Mouse (Mus musculus) MEL (cell line): ENCODE results near the gene Ryk. TPM values are rescaled to one million over a fixed set of nuclear protein-coding genes. Genes with fewer than 3 reads are reported as not detected.
A peak's percentile ranks its signal among the peaks of the same experiment; 100 is the strongest.

Source experiments
- DNase-seq: peaks from one replicate; pipeline ENCODE4 v3.0.0; 2011; ENCODE audit warnings: low read depth, low spot score
- H3K27ac ChIP-seq: 2 replicates; pipeline ENCODE4 v1.5.1; 2012; ENCODE audit warnings: low read depth, mild to moderate bottlenecking, control low read depth, low read length, moderate library complexity; ENCODE audit not compliant: control insufficient read depth
- H3K27me3 ChIP-seq, 2 experiments: fragments of 150-350 bp in 1 of 2; sonication (generic) in 1 of 2; 2 replicates each; pipeline ENCODE4 v1.6.1; 2012; ENCODE audit warnings: low read length in 2 of 2, mild to moderate bottlenecking in 2 of 2, improper control_type of control experiment in 1 of 2, moderate library complexity in 1 of 2; ENCODE audit not compliant: insufficient read depth in 2 of 2, control insufficient read depth in 1 of 2
- H3K36me3 ChIP-seq, 2 experiments: 2 replicates each; pipeline ENCODE4 v1.6.1; 2012 to 2014; ENCODE audit warnings: low read length in 2 of 2, improper control_type of control experiment in 1 of 2, inconsistent platforms in 1 of 2, mild to moderate bottlenecking in 1 of 2; ENCODE audit not compliant: insufficient read depth in 2 of 2, control insufficient read depth in 1 of 2
- H3K4me1 ChIP-seq, 2 experiments: fragments of 150-350 bp in 1 of 2; sonication (generic) in 1 of 2; 2 replicates each; pipeline ENCODE4 v1.6.1; 2012; ENCODE audit warnings: low read length in 2 of 2, improper control_type of control experiment in 1 of 2, mild to moderate bottlenecking in 1 of 2; ENCODE audit not compliant: insufficient read depth in 2 of 2, control insufficient read depth in 1 of 2
- H3K4me3 ChIP-seq, 2 experiments: fragments of 150-350 bp in 1 of 2; sonication (generic) in 1 of 2; 2 replicates each; pipeline ENCODE4 v1.5.1; 2012; ENCODE audit warnings: low read depth in 2 of 2, low read length in 2 of 2, mild to moderate bottlenecking in 2 of 2, moderate library complexity in 2 of 2, control low read depth in 1 of 2, improper control_type of control experiment in 1 of 2; ENCODE audit not compliant: control insufficient read depth in 1 of 2, insufficient read depth in 1 of 2
- H3K79me2 ChIP-seq: 2 replicates; pipeline ENCODE4 v1.6.1; 2012; ENCODE audit warnings: mild to moderate bottlenecking, low read length, moderate library complexity; ENCODE audit not compliant: control insufficient read depth, poor library complexity, insufficient read depth
- H3K9ac ChIP-seq: 2 replicates; pipeline ENCODE4 v1.6.1; 2012; ENCODE audit warnings: low read depth, mild to moderate bottlenecking, control low read depth, low read length, moderate library complexity; ENCODE audit not compliant: control insufficient read depth, poor library complexity, severe bottlenecking
- H3K9me3 ChIP-seq: fragments of 150-350 bp; sonication (generic); replicated peaks from 2 replicates; pipeline ENCODE4 v1.6.1; 2012; ENCODE audit warnings: mild to moderate bottlenecking, low read length, improper control_type of control experiment, moderate library complexity; ENCODE audit not compliant: insufficient read depth
- CHD1 ChIP-seq: IDR thresholded peaks from 2 replicates; pipeline ENCODE4 v1.6.1; 2012; ENCODE audit warnings: low read depth, mild to moderate bottlenecking, inconsistent platforms, low read length, improper control_type of control experiment
- CTCF ChIP-seq, 3 experiments: IDR thresholded peaks in 2 of 3; conservative IDR thresholded peaks in 1 of 3; 2 replicates each; pipeline ENCODE4 v1.5.1; 2011 to 2012; ENCODE audit warnings: low read length in 3 of 3, low read depth in 2 of 3, mild to moderate bottlenecking in 2 of 3, improper control_type of control experiment in 1 of 3, inconsistent platforms in 1 of 3, mixed read lengths in 1 of 3, moderate library complexity in 1 of 3; ENCODE audit not compliant: control insufficient read depth in 1 of 3, insufficient read depth in 1 of 3, poor library complexity in 1 of 3, severe bottlenecking in 1 of 3
- ETS1 ChIP-seq: IDR thresholded peaks from 2 replicates; pipeline ENCODE4 v1.6.1; 2012; ENCODE audit warnings: low read depth, mild to moderate bottlenecking, inconsistent platforms, low read length, improper control_type of control experiment, moderate library complexity
- GATA1 ChIP-seq: IDR thresholded peaks from 2 replicates; pipeline ENCODE4 v1.6.1; 2011; ENCODE audit warnings: low read depth, low read length, improper control_type of control experiment
- HCFC1 ChIP-seq: IDR thresholded peaks from 2 replicates; pipeline ENCODE4 v1.6.1; 2012; ENCODE audit warnings: low read depth, mild to moderate bottlenecking, inconsistent platforms, low read length, improper control_type of control experiment, moderate library complexity
- JUND ChIP-seq: IDR thresholded peaks from 2 replicates; pipeline ENCODE4 v1.6.1; 2011; ENCODE audit warnings: low read depth, mild to moderate bottlenecking, improper control_type of control experiment, low read length
- MAFK ChIP-seq: IDR thresholded peaks from 2 replicates; pipeline ENCODE4 v1.6.1; 2011; ENCODE audit warnings: low read depth, mild to moderate bottlenecking, low read length, improper control_type of control experiment, borderline replicate concordance
- MAZ ChIP-seq: IDR thresholded peaks from 2 replicates; pipeline ENCODE4 v1.6.1; 2012; ENCODE audit warnings: low read depth, mild to moderate bottlenecking, inconsistent platforms, low read length, improper control_type of control experiment
- MEF2A ChIP-seq: IDR thresholded peaks from 2 replicates; pipeline ENCODE4 v1.6.1; 2014; ENCODE audit warnings: low read depth, mild to moderate bottlenecking, inconsistent platforms, low read length, improper control_type of control experiment; ENCODE audit not compliant: poor library complexity, insufficient replicate concordance, severe bottlenecking; ENCODE audit errors: extremely low read depth
- MXI1 ChIP-seq: IDR thresholded peaks from 2 replicates; pipeline ENCODE4 v1.6.1; 2011; ENCODE audit warnings: mild to moderate bottlenecking, low read depth, low read length, improper control_type of control experiment
- MYB ChIP-seq: IDR thresholded peaks from 2 replicates; pipeline ENCODE4 v1.6.1; 2011; ENCODE audit warnings: mild to moderate bottlenecking, low read depth, low read length, improper control_type of control experiment
- NRF1 ChIP-seq: IDR thresholded peaks from 2 replicates; pipeline ENCODE4 v1.6.1; 2014; ENCODE audit warnings: low read depth, mild to moderate bottlenecking, inconsistent platforms, low read length, improper control_type of control experiment, moderate library complexity; ENCODE audit not compliant: poor library complexity, insufficient read depth, severe bottlenecking
- RCOR1 ChIP-seq: IDR thresholded peaks from 2 replicates; pipeline ENCODE4 v1.6.1; 2012; ENCODE audit warnings: low read depth, mild to moderate bottlenecking, inconsistent platforms, low read length, improper control_type of control experiment
- TAL1 ChIP-seq: IDR thresholded peaks from 2 replicates; pipeline ENCODE4 v1.6.1; 2012; ENCODE audit warnings: mild to moderate bottlenecking, inconsistent platforms, low read length, moderate library complexity, mixed read lengths
- TBP ChIP-seq: IDR thresholded peaks from 2 replicates; pipeline ENCODE4 v1.8.0; 2011; ENCODE audit warnings: low read depth, low read length, improper control_type of control experiment
- USF2 ChIP-seq, 2 experiments: IDR thresholded peaks; 2 replicates each; pipeline ENCODE4 v1.6.1; 2011 to 2012; ENCODE audit warnings: improper control_type of control experiment in 2 of 2, low read length in 2 of 2, borderline replicate concordance in 1 of 2, inconsistent platforms in 1 of 2, low read depth in 1 of 2, mild to moderate bottlenecking in 1 of 2; ENCODE audit not compliant: insufficient read depth in 1 of 2
- ZC3H11A ChIP-seq: IDR thresholded peaks from 2 replicates; pipeline ENCODE4 v1.6.1; 2012; ENCODE audit warnings: low read depth, mild to moderate bottlenecking, inconsistent platforms, low read length, improper control_type of control experiment
- ZKSCAN1 ChIP-seq: IDR thresholded peaks from 2 replicates; pipeline ENCODE4 v1.6.1; 2012; ENCODE audit warnings: low read depth, mild to moderate bottlenecking, inconsistent platforms, low read length, improper control_type of control experiment, moderate library complexity
- ZNF384 ChIP-seq: IDR thresholded peaks from 2 replicates; pipeline ENCODE4 v1.6.1; 2012; ENCODE audit warnings: low read depth, mild to moderate bottlenecking, inconsistent platforms, low read length, improper control_type of control experiment
- polyA plus RNA-seq, 2 experiments: library from polyadenylated mRNA; stranded (reverse) in 1 of 2; unstranded in 1 of 2; fragments of >175 nt in 1 of 2; fragments of >200 nt in 1 of 2; gene quantifications; 2 replicates each; pipeline versions ENCODE4 v1.2.1 to v1.2.4; 2012; ENCODE audit warnings: low replicate concordance in 2 of 2, low read depth in 1 of 2; ENCODE audit not compliant: insufficient read length in 2 of 2, insufficient read depth in 1 of 2, missing spikeins in 1 of 2
- total RNA-seq: library from RNA; depleted of rRNA; stranded (reverse); fragments of 300-350 nt; gene quantifications from 2 replicates; pipeline ENCODE4 v1.2.3, GENCODE M21; 2012

Ryk gene
- total and polyA plus RNA-seq, 3 experiments = 46.0 to 47.3 (median 46.4) TPM

DNA sequence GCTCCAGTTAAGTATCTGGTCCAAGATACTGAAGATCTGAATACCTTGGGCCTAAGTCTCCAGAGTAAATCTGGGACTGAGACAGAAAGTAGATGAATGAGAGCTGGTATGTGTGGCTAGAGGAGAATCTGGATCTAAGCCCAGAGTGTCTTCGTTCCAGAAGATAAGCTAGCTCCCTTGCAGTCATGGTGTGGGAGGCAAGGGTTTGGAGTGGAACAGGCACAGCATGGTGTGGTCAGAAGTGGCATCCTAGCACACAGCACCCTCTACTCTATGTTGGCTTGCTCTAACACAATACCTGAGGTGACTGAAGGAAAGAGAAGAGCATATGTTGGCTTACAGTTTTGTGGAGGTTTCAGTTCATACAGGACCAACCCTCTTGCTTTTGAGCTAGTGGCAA is 79.9 kb downstream of the Ryk start:
- no peak overlapping the region for H3K9ac ChIP-seq

DNA sequence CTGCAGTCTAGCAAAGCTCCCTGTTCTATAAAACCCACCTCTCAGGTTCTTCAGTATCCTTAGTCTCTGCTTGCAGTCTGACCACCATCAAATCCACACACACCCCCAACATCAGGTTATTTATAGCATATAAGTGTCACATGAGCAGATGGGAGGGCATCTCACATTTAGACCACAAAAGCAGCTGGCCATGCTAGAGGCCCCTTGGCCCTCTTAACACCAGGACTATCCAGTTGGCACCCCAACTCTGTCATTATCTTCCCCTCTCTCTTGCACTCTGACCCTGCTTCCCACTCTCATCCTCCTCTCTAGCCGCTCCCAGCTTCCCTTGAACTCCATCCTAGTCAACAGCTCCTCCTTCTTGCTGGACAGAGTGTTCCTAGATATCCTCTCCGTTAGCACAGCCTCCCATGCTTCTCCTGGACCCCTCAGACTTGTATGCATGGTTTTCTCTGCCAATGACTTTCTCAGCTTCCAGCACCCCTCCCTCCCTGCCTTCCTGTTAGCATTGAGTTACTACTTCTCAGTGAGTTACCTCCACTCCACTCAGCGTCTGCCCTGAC is 80.7 kb downstream of the Ryk start:
- Histone ChIP-seq H3K79me2 (no peaks in the 10 kb centered on the region), H3K9me3 (no peaks in the 10 kb centered on the region), H3K27me3 (no peaks in the 10 kb centered on the region), H3K36me3 (no peaks in the 10 kb centered on the region), H3K9ac (no peak overlapping the region), H3K4me3 (no peak overlapping the region), H3K4me1 (no peaks in the 10 kb centered on the region), H3K27ac (no peak overlapping the region)
- no peak for DNase-seq
- TF ChIP-seq TBP (no peak), CTCF (IDR thresholded peaks at IDR 0.05 in 2 of 3, conservative IDR thresholded peaks at IDR 0.05 in 1 of 3; ENCODE audit: control insufficient read depth in 1 of 3, insufficient read depth in 1 of 3, low read depth in 2 of 3, low read length in 3 of 3, poor library complexity in 1 of 3, severe bottlenecking in 1 of 3) (no peak), MYB (no peak), GATA1 (no peak), ZKSCAN1 (no peak), MAFK (no peak), HCFC1 (no peak), RCOR1 (no peak), MEF2A (no peak), ZNF384 (no peak), USF2 (IDR thresholded peaks at IDR 0.05; ENCODE audit: borderline replicate concordance in 1 of 2, insufficient read depth in 1 of 2, low read depth in 1 of 2, low read length in 2 of 2) (no peak), NRF1 (no peak), MXI1 (no peak), ZC3H11A (no peak), CHD1 (no peak), MAZ (no peak), JUND (no peak)

More for the DNA sequence above, 79.9 kb downstream of the Ryk start:
- Histone ChIP-seq H3K27me3 (no peaks in the 10 kb centered on the region), H3K4me3 (no peak overlapping the region), H3K36me3 (no peaks in the 10 kb centered on the region), H3K9me3 (no peaks in the 10 kb centered on the region), H3K4me1 (no peaks in the 10 kb centered on the region), H3K27ac (no peak overlapping the region), H3K79me2 (no peaks in the 10 kb centered on the region)
- peak; percentile 24 for DNase-seq
- TF ChIP-seq TAL1 = no peak
- no peak for TF ChIP-seq MYB
- TF ChIP-seq GATA1 = 0 out of 2 replicates have a peak, but pooled peaks have one; percentile 4
- no peak for TF ChIP-seq ETS1
